Mouse (Mus musculus): Measurements from ENCODE around the gene Tent2. TPM values are rescaled to one million over a fixed set of nuclear protein-coding genes. Genes with fewer than 3 reads are reported as not detected.
"Not testable (repeated sequence)": the region's sequence is repeated elsewhere in the genome, so short reads cannot be mapped to it uniquely, and the experiment has no call there.

Gene Tent2
- 100 to 1,000 TPM in 25 of 26 experiments, 10 to 100 TPM in 1; 85.0 to 357 (median 203) TPM for total RNA-seq (2018; cell fraction: chromatin; rRNA removed)
- total RNA-seq (2018; cell fraction: cytosol; rRNA removed): 100 to 1,000 TPM in 5 of 26 experiments, 10 to 100 TPM in 21; 59.4 to 116 (median 82.7) TPM
- 100 to 1,000 TPM in 25 of 26 experiments, 10 to 100 TPM in 1; 93.2 to 249 (median 155) TPM for total RNA-seq (2018; cell fraction: nucleus; rRNA removed)
- polyA plus RNA-seq (2018): 43.4 to 80.5 TPM (median 73.2 TPM) in 3 replicates

- peak within 1 kb of the TSS; percentile 91 for H3K27ac ChIP-seq
- peak within 1 kb of the TSS; percentile 91 for H3K4me3 ChIP-seq (ENCODE audit: inconsistent target)
- H3K36me3 ChIP-seq (ENCODE audit: inconsistent target): no peaks in the 10 kb centered on the region
- H3K79me2 ChIP-seq (ENCODE audit: inconsistent target): peaks cover 48% of the 10 kb centered on the region
- under 1% methylated on average over 43 of the region's 72 CpGs for WGBS (ENCODE audit: missing documents)
These were observed at the start of gene Tent2 for GRCm38 (mm10) chr13:93191831-93192645. Tent2 (minus strand) TSS chr13:93192385.

GRCm38 (mm10) chr13:93241180-93241579, 49.0 kb upstream of the Tent2 start:
- Histone ChIP-seq H3K27ac (no peak overlapping the region), H3K4me3 (ENCODE audit: inconsistent target) (no peak overlapping the region), H3K36me3 (ENCODE audit: inconsistent target) (no peaks in the 10 kb centered on the region), H3K79me2 (ENCODE audit: inconsistent target) (no peaks in the 10 kb centered on the region)
- 89% methylated on average over 3 of the region's 3 CpGs for WGBS (ENCODE audit: missing documents)

GRCm38 (mm10) chr13:93239561-93239960, 47.4 kb upstream of the Tent2 start:
- no peaks in the 10 kb centered on the region for H3K79me2 ChIP-seq (ENCODE audit: inconsistent target)
- 81% methylated on average over 2 of the region's 7 CpGs for WGBS (ENCODE audit: missing documents)
- no peak overlapping the region for H3K4me3 ChIP-seq (ENCODE audit: inconsistent target)
- no peak overlapping the region for H3K27ac ChIP-seq
- no peaks in the 10 kb centered on the region for H3K36me3 ChIP-seq (ENCODE audit: inconsistent target)

- H3K27ac ChIP-seq: no peak overlapping the region
- WGBS (ENCODE audit: missing documents): 93% methylated on average over 9 of the region's 9 CpGs
- no peak overlapping the region for H3K4me3 ChIP-seq (ENCODE audit: inconsistent target)
- H3K36me3 ChIP-seq (ENCODE audit: inconsistent target): no peaks in the 10 kb centered on the region
- no peaks in the 10 kb centered on the region for H3K79me2 ChIP-seq (ENCODE audit: inconsistent target)
These were observed 46.9 kb upstream of the Tent2 start for GRCm38 (mm10) chr13:93239134-93239533.

GRCm38 (mm10) chr13:93237677-93238398, 45.7 kb upstream of the Tent2 start:
- H3K36me3 ChIP-seq (ENCODE audit: inconsistent target): no peaks in the 10 kb centered on the region
- H3K79me2 ChIP-seq (ENCODE audit: inconsistent target): no peaks in the 10 kb centered on the region
- peak overlapping the region; percentile 77 for H3K27ac ChIP-seq
- H3K4me3 ChIP-seq (ENCODE audit: inconsistent target): no peak overlapping the region
- 63% methylated on average over 9 of the region's 9 CpGs for WGBS (ENCODE audit: missing documents)

- Histone ChIP-seq H3K79me2 (ENCODE audit: inconsistent target) (no peaks in the 10 kb centered on the region), H3K36me3 (ENCODE audit: inconsistent target) (no peaks in the 10 kb centered on the region), H3K4me3 (ENCODE audit: inconsistent target) (no peak overlapping the region), H3K27ac (no peak overlapping the region)
- WGBS (ENCODE audit: missing documents): 95% methylated on average over 4 of the region's 4 CpGs
These were observed 42.3 kb upstream of the Tent2 start for GRCm38 (mm10) chr13:93234267-93235039.

- H3K36me3 ChIP-seq (ENCODE audit: inconsistent target): no peaks in the 10 kb centered on the region
- WGBS (ENCODE audit: missing documents): 97% methylated on average over 7 of the region's 7 CpGs
- H3K79me2 ChIP-seq (ENCODE audit: inconsistent target): no peaks in the 10 kb centered on the region
- no peak overlapping the region for H3K4me3 ChIP-seq (ENCODE audit: inconsistent target)
- H3K27ac ChIP-seq: no peak overlapping the region
These were observed 40.1 kb upstream of the Tent2 start for GRCm38 (mm10) chr13:93232335-93232734.

GRCm38 (mm10) chr13:93231016-93231415, 38.8 kb upstream of the Tent2 start:
- no peaks in the 10 kb centered on the region for H3K36me3 ChIP-seq (ENCODE audit: inconsistent target)
- no peak overlapping the region for H3K4me3 ChIP-seq (ENCODE audit: inconsistent target)
- peak overlapping the region; percentile 82 for H3K27ac ChIP-seq
- WGBS (ENCODE audit: missing documents): 2% methylated on average over 4 of the region's 4 CpGs
- no peaks in the 10 kb centered on the region for H3K79me2 ChIP-seq (ENCODE audit: inconsistent target)

GRCm38 (mm10) chr13:93211741-93212140, 19.6 kb upstream of the Tent2 start:
- Histone ChIP-seq H3K36me3 (ENCODE audit: inconsistent target) (no peaks in the 10 kb centered on the region), H3K4me3 (ENCODE audit: inconsistent target) (no peak overlapping the region), H3K27ac (no peak overlapping the region), H3K79me2 (ENCODE audit: inconsistent target) (no peaks in the 10 kb centered on the region)
- WGBS (ENCODE audit: missing documents): 100% methylated on average over 1 of the region's 1 CpGs

GRCm38 (mm10) chr13:93192646-93193026, 451 bp upstream of the Tent2 start:
- no peaks in the 10 kb centered on the region for H3K36me3 ChIP-seq (ENCODE audit: inconsistent target)
- peaks cover 42% of the 10 kb centered on the region for H3K79me2 ChIP-seq (ENCODE audit: inconsistent target)
- whole genome bisulfite sequencing (ENCODE audit: missing documents): 72% methylated on average over 5 of the region's 5 CpGs
- H3K27ac ChIP-seq: peak overlapping the region; percentile 42
- peak overlapping the region; percentile 20 for H3K4me3 ChIP-seq (ENCODE audit: inconsistent target)

- Histone ChIP-seq H3K4me3 (ENCODE audit: inconsistent target) (peak overlapping the region; percentile 91; the same call in 1 of the 2 replicates), H3K79me2 (ENCODE audit: inconsistent target) (peaks cover 74% of the 10 kb centered on the region), H3K27ac (peak overlapping the region; percentile 91; the same call in 1 of the 2 replicates), H3K36me3 (ENCODE audit: inconsistent target) (peaks cover 7% of the 10 kb centered on the region; the same call in 1 of the 2 replicates)
- WGBS (ENCODE audit: missing documents): 86% methylated on average over 2 of the region's 2 CpGs
These were observed 2.8 kb downstream of the Tent2 start for GRCm38 (mm10) chr13:93189416-93189815.

- peak overlapping the region; percentile 3; the same call in 1 of the 2 replicates for H3K4me3 ChIP-seq (ENCODE audit: inconsistent target)
- peaks cover 81% of the 10 kb centered on the region for H3K79me2 ChIP-seq (ENCODE audit: inconsistent target)
- H3K27ac ChIP-seq: peak overlapping the region; percentile 91; the same call in 1 of the 2 replicates
- 11% methylated on average over 2 of the region's 3 CpGs for WGBS (ENCODE audit: missing documents)
- H3K36me3 ChIP-seq (ENCODE audit: inconsistent target): peaks cover 14% of the 10 kb centered on the region; the same call in 1 of the 2 replicates
These were observed 3.4 kb downstream of the Tent2 start for GRCm38 (mm10) chr13:93188738-93189137.

GRCm38 (mm10) chr13:93187792-93188191, 4.4 kb downstream of the Tent2 start:
- Histone ChIP-seq H3K36me3 (ENCODE audit: inconsistent target) (peaks cover 23% of the 10 kb centered on the region; the same call in 1 of the 2 replicates), H3K79me2 (ENCODE audit: inconsistent target) (peaks cover 90% of the 10 kb centered on the region)
- 47% methylated on average over 3 of the region's 5 CpGs for WGBS (ENCODE audit: missing documents)
- not testable (repeated sequence) for H3K27ac ChIP-seq; H3K4me3 ChIP-seq (ENCODE audit: inconsistent target)

- Histone ChIP-seq H3K79me2 (ENCODE audit: inconsistent target) (peaks cover 98% of the 10 kb centered on the region), H3K27ac (no peak overlapping the region), H3K36me3 (ENCODE audit: inconsistent target) (peaks cover 29% of the 10 kb centered on the region; the same call in 1 of the 2 replicates), H3K4me3 (ENCODE audit: inconsistent target) (no peak overlapping the region)
- WGBS (ENCODE audit: missing documents): 89% methylated on average over 1 of the region's 1 CpGs
These were observed 11.8 kb downstream of the Tent2 start for GRCm38 (mm10) chr13:93180351-93180750.

All from macrophage (primary cell).